Mouse (Mus musculus) embryo, embryonic 9.5 days (tissue): Measurements from ENCODE around the gene Vmn1r207-ps.
"Not testable (repeated sequence)": the region's sequence is repeated elsewhere in the genome, so short reads cannot be mapped to it uniquely, and the experiment has no call there.

ENCODE experiments used
- DNase-seq: peaks from one replicate; pipeline ENCODE4 v3.0.0-alpha.2; 2017; ENCODE audit errors: extremely low spot score

Vmn1r207-ps gene

DNA sequence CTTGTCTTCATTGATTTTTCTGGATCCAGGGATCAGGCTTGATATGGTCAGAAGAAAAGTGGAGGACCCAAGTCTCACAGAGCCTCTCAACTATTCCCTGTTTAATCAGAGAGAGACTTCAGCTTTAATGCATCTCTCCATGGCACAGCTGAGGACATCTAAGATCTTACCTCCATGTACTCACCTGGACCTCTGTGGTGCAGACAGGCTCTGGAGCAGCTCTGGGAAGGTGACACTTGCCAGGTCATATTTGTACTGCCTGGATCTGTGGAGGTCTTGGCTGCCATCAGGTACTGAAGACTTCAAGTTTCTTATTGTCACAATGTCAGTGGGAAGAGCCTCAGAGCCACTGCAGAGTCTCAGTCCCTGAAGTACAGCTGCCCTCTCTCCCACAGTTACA lies at the start of gene Vmn1r207-ps:
Gene Vmn1r207-ps (minus strand): TSS at position 101 of the 400 bp plus-strand sequence.
- DNase-seq = not testable (repeated sequence)

DNA sequence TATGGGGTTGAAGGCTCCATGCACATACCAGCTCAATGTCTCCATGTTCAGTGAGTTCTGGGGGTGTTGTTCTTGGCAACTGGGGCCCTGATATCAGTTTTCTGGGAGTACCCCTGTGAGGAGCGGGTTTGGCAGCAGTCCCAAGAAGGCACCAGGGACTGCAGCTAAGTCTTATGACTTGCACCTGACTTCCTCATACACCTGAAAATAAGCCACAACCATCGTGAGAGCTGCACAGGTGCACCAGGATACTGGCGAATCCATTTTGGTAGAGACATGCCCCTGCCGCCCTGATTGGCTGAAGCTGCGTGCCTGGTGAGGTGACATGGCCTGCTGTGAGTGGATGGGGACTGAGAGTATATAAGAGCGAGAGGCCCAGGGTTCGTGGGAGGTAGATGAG lies 47.9 kb upstream of the Vmn1r207-ps start, which contains the start of gene Vmn1r208:
Gene Vmn1r208 (minus strand): TSS at position 101 of the 400 bp plus-strand sequence.
- DNase-seq = not testable (repeated sequence)

DNA sequence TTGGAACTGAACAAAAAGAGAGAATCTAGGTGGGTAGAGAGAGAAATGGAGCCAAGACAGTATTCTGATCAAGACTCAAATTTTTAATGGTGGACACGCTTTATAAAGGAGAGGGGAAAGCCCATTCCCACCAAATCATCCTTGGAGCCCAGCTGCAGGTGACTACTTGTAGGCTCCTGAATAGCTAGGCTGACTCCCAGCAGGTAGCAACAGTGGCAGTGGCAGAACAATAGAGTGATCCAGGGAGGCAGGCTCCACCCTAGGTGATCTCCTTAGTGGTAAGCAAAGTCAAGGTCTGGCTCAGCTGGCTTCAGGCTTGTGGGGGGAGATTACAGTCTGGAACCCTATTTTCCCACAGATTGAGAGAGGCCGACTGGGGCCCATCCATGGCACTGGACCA lies 42.2 kb upstream of the Vmn1r207-ps start:
- not testable (repeated sequence) for DNase-seq

DNA sequence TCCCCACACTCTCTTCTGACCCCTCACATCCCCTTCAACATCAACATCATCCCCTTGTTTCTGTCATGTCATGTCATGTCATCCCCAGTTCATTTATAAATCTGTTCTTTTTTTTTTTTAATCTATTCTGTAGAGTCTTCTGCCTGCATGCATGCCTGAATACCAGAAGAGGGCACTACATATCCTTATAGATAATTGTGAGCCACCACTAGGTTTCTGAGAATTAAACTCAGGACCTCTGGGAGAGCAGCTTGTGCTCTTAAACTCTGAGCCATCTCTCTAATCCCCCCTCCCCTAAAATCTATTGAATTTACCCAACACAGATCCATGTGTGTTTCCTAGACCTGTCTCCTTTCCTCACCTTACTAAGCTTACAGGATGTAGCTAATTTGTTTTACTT lies 18.1 kb upstream of the Vmn1r207-ps start:
- no peak for DNase-seq

DNA sequence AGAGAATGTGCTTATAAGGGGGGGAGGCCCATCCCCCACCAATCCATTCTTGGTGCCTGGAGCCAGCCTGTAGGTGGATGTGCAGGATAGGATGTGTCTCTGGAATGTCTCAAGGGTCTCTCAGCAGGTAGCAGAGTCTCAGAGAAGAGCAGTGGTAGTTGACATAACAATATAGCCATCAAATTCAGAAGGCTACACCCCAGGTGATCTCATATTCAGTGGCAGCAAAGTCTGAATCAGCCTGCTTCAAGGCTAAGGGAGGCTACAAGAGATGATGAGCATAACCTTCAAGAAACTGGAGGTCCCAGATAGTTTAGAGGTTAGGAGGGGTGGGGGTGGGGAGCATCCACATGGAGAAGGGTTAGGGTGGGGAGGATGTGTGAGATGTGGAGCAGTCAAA lies 22.5 kb downstream of the Vmn1r207-ps start:
- not testable (repeated sequence) for DNase-seq

DNA sequence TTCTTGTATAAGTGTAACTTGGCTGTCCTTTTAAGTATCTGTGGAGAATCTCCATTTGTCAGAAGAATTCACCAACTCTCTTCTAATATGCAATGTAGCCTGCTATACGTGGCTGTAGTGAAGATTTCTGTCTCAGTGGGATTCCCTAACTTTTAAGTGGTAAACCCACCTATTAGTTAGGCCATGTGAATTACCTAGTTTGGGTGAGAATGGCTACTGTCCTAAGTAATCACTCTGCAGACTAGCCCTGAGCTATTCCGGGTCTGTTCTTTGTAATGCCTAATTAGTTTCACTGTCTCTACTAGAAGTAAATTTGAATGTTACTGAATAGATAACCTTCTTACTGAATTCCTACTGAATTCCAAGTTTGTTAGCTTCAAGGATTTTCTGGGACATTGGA lies 26.5 kb downstream of the Vmn1r207-ps start:
- not testable (repeated sequence) for DNase-seq
